Mouse (Mus musculus): ENCODE results near the gene Olfr846.

The Olfr846 gene

GRCm38 (mm10) chr9:19363905-19364304 is at the start of gene Olfr846:
TSS of gene Olfr846 (minus strand) at chr9:19364005.
- DNase-seq: no peak

GRCm38 (mm10) chr9:19378569-19378968 is 14.8 kb upstream of the Olfr846 start, which contains the start of gene Olfr847:
TSS of gene Olfr847 (minus strand) at chr9:19378669.
- DNase-seq: no peak

GRCm38 (mm10) chr9:19336157-19336556 is 27.6 kb downstream of the Olfr846 start, which contains the start of gene Olfr845:
TSS of gene Olfr845 (plus strand) at chr9:19336457.
- DNase-seq: no peak

DNA sequence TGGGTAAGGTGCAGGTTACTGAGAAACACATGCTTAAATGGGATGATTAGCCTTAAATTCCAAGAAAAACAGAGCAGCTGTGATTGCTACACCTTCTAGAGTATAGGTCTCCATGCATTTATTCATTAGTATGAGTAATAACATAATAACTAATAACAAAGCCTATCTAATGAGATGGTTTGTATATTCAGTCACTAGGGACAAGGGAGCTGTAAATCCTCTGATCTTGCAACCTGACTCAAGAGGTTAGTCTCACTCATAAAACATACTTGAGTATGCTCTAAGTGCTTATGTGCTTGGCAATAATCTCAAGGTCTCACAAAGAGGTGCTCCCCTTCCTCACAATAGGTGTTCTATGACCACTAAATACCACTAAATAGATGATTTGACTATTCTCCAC is 47.8 kb downstream of the Olfr846 start, which contains the start of gene Olfr844:
Gene Olfr844, plus strand, starts transcription at position 301 of the 400 bp plus-strand sequence.
- no peak for DNase-seq
